Mouse (Mus musculus) adrenal gland (tissue): Measurements from ENCODE around the gene Hmgn1.

Experiments
- intact Hi-C: fragments of 180-260 bp; cut with DNase I; formaldehyde crosslinking; loops from one replicate; pipeline ENCODE4 v1.15.1; 2025

Hmgn1 gene

DNA sequence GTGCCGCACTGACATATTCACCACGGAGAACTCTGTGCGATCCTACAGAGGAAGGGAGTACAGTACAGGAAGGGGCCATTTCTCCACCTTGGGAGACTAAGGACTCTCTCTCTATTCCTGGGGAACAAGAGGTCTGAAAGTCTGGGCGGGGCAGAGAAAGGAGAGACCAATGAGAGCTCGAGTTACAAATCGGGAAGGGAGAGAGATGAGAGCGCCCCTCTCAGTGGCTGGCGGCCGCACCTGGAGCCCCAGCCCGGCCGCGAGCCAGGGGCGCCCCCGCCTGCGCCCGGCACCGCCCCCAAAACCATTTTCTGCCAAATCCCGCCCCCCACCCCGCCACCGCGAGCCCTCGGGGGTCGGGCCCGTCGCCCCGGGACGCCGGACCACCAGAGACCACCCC, 46.2 kb downstream of the Hmgn1 start:
- intact Hi-C loops: loop anchor here (10.0 kb wide), 1 partner anchor 63 kb away; the partner anchor contains the start of gene Wrb

DNA sequence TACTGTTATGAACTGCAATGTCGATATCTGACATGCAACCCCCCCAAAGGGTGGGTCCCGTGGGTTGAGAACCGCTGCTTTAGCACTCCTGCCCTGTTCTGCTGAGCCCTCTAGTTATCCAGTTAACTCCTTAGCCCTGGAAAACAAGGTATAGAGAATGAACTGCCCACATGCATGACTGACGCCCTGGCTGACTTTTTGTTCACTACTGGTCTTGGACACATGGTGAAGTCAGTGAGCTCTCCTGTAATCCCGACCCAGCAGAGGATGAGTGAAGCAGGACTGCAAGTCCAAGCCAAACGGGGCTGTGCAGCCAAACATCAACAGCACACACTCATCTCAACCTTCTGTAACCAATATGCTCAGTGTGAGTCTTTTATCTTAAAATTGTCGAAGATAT, 47.0 kb downstream of the Hmgn1 start:
- intact Hi-C loops: loop anchor here (10.0 kb wide), 1 partner anchor 64 kb away; the partner anchor contains the start of gene Wrb
